ENCODE assay signal across 8 mouse cellular contexts in the genomic region with DNA sequence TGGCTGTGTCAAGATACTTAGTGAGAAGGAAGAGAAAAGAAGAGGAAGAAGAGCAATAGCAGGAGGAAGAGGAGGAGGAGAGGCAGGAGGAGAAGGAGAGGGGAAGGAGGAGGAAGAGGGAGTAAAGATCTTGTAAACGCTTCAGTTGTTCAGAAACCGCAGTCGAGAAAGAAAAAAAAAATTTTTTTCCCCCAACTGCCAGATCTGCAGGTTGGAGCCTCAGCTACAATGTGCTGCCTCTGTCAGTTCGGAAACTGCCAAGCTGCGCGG. TPM values are rescaled to one million over a fixed set of nuclear protein-coding genes. Genes with fewer than 3 reads are reported as not detected.
DNase-seq lines count a peak whose midpoint lies in the region; ATAC-seq and TF ChIP-seq lines count a peak whose summit lies in the region.

No protein-coding gene starts in this region.

- peak overlapping the region; percentile 100 for H3K4me2 ChIP-seq in kidney, embryonic 15.5 days
- peak overlapping the region; percentile 81 for H3K4me2 ChIP-seq in hindbrain, embryonic 13.5 days
- H3K4me2 ChIP-seq in midbrain, embryonic 14.5 days (ENCODE audit: low read length): peak overlapping the region; percentile 72

- no peak for TF ChIP-seq POLR2A in bone marrow, adult 2 months (IDR thresholded peaks at IDR 0.05; ENCODE audit: borderline replicate concordance, control insufficient read depth, low read depth, low read length)

- H3K9me3 ChIP-seq in kidney, embryonic 15.5 days (replicated peaks): no peaks in the 10 kb centered on the region
- H3K9me3 ChIP-seq in hindbrain, embryonic 13.5 days: no peaks in the 10 kb centered on the region
- H3K9me3 ChIP-seq in midbrain, embryonic 14.5 days (ENCODE audit: control insufficient read depth, low read length): no peaks in the 10 kb centered on the region

- H3K27me3 ChIP-seq in kidney, embryonic 15.5 days: peaks cover 38% of the 10 kb centered on the region
- H3K27me3 ChIP-seq in hindbrain, embryonic 13.5 days: peaks cover 4% of the 10 kb centered on the region; the same call in 1 of the 2 replicates
- H3K27me3 ChIP-seq in midbrain, embryonic 14.5 days (ENCODE audit: control insufficient read depth, insufficient read depth, low read length): no peaks in the 10 kb centered on the region

- H3K9ac ChIP-seq in kidney, embryonic 15.5 days: peak overlapping the region; percentile 58
- peak overlapping the region; percentile 93 for H3K9ac ChIP-seq in hindbrain, embryonic 13.5 days
- H3K9ac ChIP-seq in midbrain, embryonic 14.5 days (replicated peaks; ENCODE audit: low read length): peak overlapping the region; percentile 95

- no peak for ATAC-seq in kidney, embryonic 15.5 days (replicated peaks; ENCODE audit: low FRiP score)
- no peak for ATAC-seq in hindbrain, embryonic 13.5 days (ENCODE audit: low FRiP score)
- ATAC-seq in midbrain, embryonic 14.5 days (ENCODE audit: low FRiP score, low TSS enrichment): no peak

- H3K4me1 ChIP-seq in kidney, embryonic 15.5 days: peaks cover 47% of the 10 kb centered on the region
- peaks cover 6% of the 10 kb centered on the region; the same call in 1 of the 2 replicates for H3K4me1 ChIP-seq in bone marrow, adult 2 months (ENCODE audit: control insufficient read depth, insufficient read depth, low read length)
- peaks cover 31% of the 10 kb centered on the region for H3K4me1 ChIP-seq in hindbrain, embryonic 13.5 days (replicated peaks)
- H3K4me1 ChIP-seq in midbrain, embryonic 14.5 days (ENCODE audit: control insufficient read depth, insufficient read depth, low read length): peaks cover 16% of the 10 kb centered on the region

- under 1% methylated on average over 6 of the region's 6 CpGs for WGBS in kidney, embryonic 15.5 days
- WGBS in bone marrow, adult 2 months: under 1% methylated on average over 6 of the region's 6 CpGs
- 2% methylated on average over 6 of the region's 6 CpGs for WGBS in hindbrain, embryonic 13.5 days
- WGBS in midbrain, embryonic 14.5 days: under 1% methylated on average over 6 of the region's 6 CpGs

- H3K36me3 ChIP-seq in kidney, embryonic 15.5 days: 0 out of 2 replicates have a peak, but pooled peaks cover 2% of the 10 kb centered on the region
- peaks cover 8% of the 10 kb centered on the region for H3K36me3 ChIP-seq in hindbrain, embryonic 13.5 days
- H3K36me3 ChIP-seq in midbrain, embryonic 14.5 days (ENCODE audit: control insufficient read depth, insufficient read depth, low read length): no peaks in the 10 kb centered on the region

- H3K4me3 ChIP-seq in kidney, embryonic 15.5 days (replicated peaks): peak overlapping the region; percentile 70
- peak overlapping the region; percentile 89 for H3K4me3 ChIP-seq in bone marrow, adult 2 months (replicated peaks; ENCODE audit: control insufficient read depth, low read depth, low read length)
- peak overlapping the region; percentile 75 for H3K4me3 ChIP-seq in hindbrain, embryonic 13.5 days
- peak overlapping the region; percentile 67 for H3K4me3 ChIP-seq in midbrain, embryonic 14.5 days (replicated peaks; ENCODE audit: low read depth, low read length)

- H3K27ac ChIP-seq in kidney, embryonic 15.5 days: peak overlapping the region; percentile 71
- peak overlapping the region; percentile 96 for H3K27ac ChIP-seq in bone marrow, adult 2 months (ENCODE audit: control insufficient read depth, insufficient read depth, low read depth, low read length, poor library complexity)
- H3K27ac ChIP-seq in hindbrain, embryonic 13.5 days: peak overlapping the region; percentile 97
- peak overlapping the region; percentile 97 for H3K27ac ChIP-seq in midbrain, embryonic 14.5 days (replicated peaks; ENCODE audit: low read depth, low read length)

- TF ChIP-seq CTCF in bone marrow, adult 2 months (IDR thresholded peaks at IDR 0.05; ENCODE audit: control insufficient read depth, insufficient read depth, low read length): no peak

- no peak for DNase-seq in kidney, postnatal 10 days
- DNase-seq in midbrain, embryonic 14.5 days: no peak
- no peak for DNase-seq in embryo, embryonic 10.5 days (ENCODE audit: low spot score)
- DNase-seq in cerebellum, postnatal 14 days: no peak
- no peak for DNase-seq in urinary bladder, postnatal 4 days (ENCODE audit: low spot score in 2 of 2)

RNA-seq across cellular contexts. Expression of a gene that starts 0.8 kb away (rescaled TPM):
- 47.9 and 50.9 TPM in 2 replicates for polyA plus RNA-seq in kidney, embryonic 15.5 days (2015; fragmentation: Nextera tagmentation; extraction: Ambion mirVana)
- polyA plus RNA-seq in bone marrow, adult 2 months (2011; ENCODE audit: insufficient read depth, insufficient read length, low replicate concordance, missing spikeins): 21.5 and 29.6 TPM in 2 replicates
- 42.7 and 44.3 TPM in 2 replicates for polyA plus RNA-seq in hindbrain, embryonic 13.5 days (2015; fragmentation: Nextera tagmentation; extraction: Ambion mirVana)
- polyA plus RNA-seq in midbrain, embryonic 14.5 days (2014; fragmentation: Nextera tagmentation; extraction: Ambion mirVana): 42.4 and 46.5 TPM in 2 replicates
